Mouse (Mus musculus) hindbrain, embryonic 16.5 days (tissue): ENCODE data around the gene Gipc2. TPM values are rescaled to one million over a fixed set of nuclear protein-coding genes. Genes with fewer than 3 reads are reported as not detected.

Experiments used
- polyA plus RNA-seq: library from polyadenylated mRNA; unstranded; fragments of >200 nt; fragmentation: Nextera tagmentation; extraction: Ambion mirVana; gene quantifications from 2 replicates; pipeline ENCODE4 v1.2.1, GENCODE M21; 2015

The Gipc2 gene
- polyA plus RNA-seq, 1 experiment from 2014 or later = 11.9 TPM

Other genes starting within 250 kb of the Gipc2 start
- 45.7 and 49.5 TPM in 2 replicates for gene Dnajb4, start 44.1 kb upstream of the Gipc2 start, polyA plus RNA-seq
- 168 and 188 TPM in 2 replicates for gene Fubp1, start 44.2 kb upstream of the Gipc2 start, polyA plus RNA-seq
- 1.7 and 2.4 TPM in 2 replicates for gene Nexn, start 100.1 kb upstream of the Gipc2 start, polyA plus RNA-seq
- 17.7 and 19.0 TPM in 2 replicates for gene Miga1, start 174.2 kb upstream of the Gipc2 start, polyA plus RNA-seq
- 82.4 and 91.2 TPM in 2 replicates for gene Usp33, start 180.2 kb upstream of the Gipc2 start, polyA plus RNA-seq
- 23.4 and 24.8 TPM in 2 replicates for gene Zzz3, start 229.2 kb upstream of the Gipc2 start, polyA plus RNA-seq